In the genomic region with DNA sequence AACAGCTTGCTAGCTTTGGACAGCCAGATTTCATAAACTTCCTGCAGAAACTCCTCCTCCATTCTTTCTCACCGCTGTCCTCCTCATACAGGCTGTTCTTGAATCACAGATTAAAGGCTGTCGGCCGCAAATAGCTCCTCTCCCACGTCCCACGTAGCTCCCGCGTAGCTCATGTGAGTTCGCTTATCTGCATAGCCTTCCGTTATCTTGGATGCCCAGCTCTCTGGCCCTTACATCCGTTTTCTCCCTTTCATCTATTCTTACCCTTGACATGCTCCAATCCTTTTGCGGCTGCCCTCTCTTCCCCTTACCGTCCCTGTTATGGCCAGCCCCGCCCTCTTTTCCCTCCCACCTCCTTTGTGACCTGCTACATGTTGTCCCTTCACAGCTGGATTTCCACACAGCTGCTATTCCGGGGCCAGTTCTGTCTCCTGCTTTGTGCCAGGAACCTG, we compare ENCODE assay signal across 8 mouse cellular contexts. TPM values are rescaled to one million over a fixed set of nuclear protein-coding genes. Genes with fewer than 3 reads are reported as not detected.
DNase-seq lines count a peak whose midpoint lies in the region; ATAC-seq lines count a peak whose summit lies in the region.

No protein-coding gene starts in this region.

- H3K4me1 ChIP-seq in heart, embryonic 11.5 days (ENCODE audit: control insufficient read depth, insufficient read depth, low read length), result peaks cover 44% of the 10 kb centered on the region
- peaks cover 8% of the 10 kb centered on the region for H3K4me1 ChIP-seq in limb, embryonic 10.5 days
- H3K4me1 ChIP-seq in midbrain, embryonic 11.5 days (ENCODE audit: control insufficient read depth, insufficient read depth, low read length), result no peaks in the 10 kb centered on the region

- peak overlapping the region; percentile 87 for H3K27ac ChIP-seq in heart, embryonic 11.5 days (ENCODE audit: low read depth, low read length)
- H3K27ac ChIP-seq in limb, embryonic 10.5 days, result 0 out of 2 replicates have a peak overlapping the region, but pooled peaks have one; percentile 5
- H3K27ac ChIP-seq in midbrain, embryonic 11.5 days (ENCODE audit: low read depth, low read length), result no peak overlapping the region

- WGBS in heart, embryonic 11.5 days (ENCODE audit: insufficient replicate concordance), result 3% methylated on average over 14 of the region's 14 CpGs
- 8% methylated on average over 14 of the region's 14 CpGs for WGBS in limb, embryonic 10.5 days
- WGBS in midbrain, embryonic 11.5 days, result 15% methylated on average over 14 of the region's 14 CpGs

- H3K36me3 ChIP-seq in heart, embryonic 11.5 days (ENCODE audit: control insufficient read depth, insufficient read depth, low read length), result no peaks in the 10 kb centered on the region
- H3K36me3 ChIP-seq in limb, embryonic 10.5 days, result no peaks in the 10 kb centered on the region
- H3K36me3 ChIP-seq in midbrain, embryonic 11.5 days (ENCODE audit: control insufficient read depth, insufficient read depth, low read length), result no peaks in the 10 kb centered on the region

- peak; percentile 41 to 61 for DNase-seq in adrenal gland, postnatal 36 days
- DNase-seq in adrenal gland, postnatal 25 days, result no peak
- DNase-seq in brain, adult 2 months (ENCODE audit: low read depth, low spot score), result peak; percentile 88
- no peak for DNase-seq in limb, embryonic 10.5 days (ENCODE audit: low spot score)
- DNase-seq in midbrain, embryonic 11.5 days (ENCODE audit: low spot score, missing footprints), result peak; percentile 89
- peak; percentile 58 for DNase-seq in testis, postnatal 10 days (ENCODE audit: low spot score)
- no peak for DNase-seq in thymus, adult 18-20 months

- H3K9ac ChIP-seq in heart, embryonic 11.5 days (ENCODE audit: low read depth, low read length), result peak overlapping the region; percentile 54
- H3K9ac ChIP-seq in midbrain, embryonic 11.5 days (ENCODE audit: low read length), result peak overlapping the region; percentile 34; the same call in 1 of the 2 replicates

- H3K27me3 ChIP-seq in heart, embryonic 11.5 days (ENCODE audit: control insufficient read depth, insufficient read depth, low read length), result no peaks in the 10 kb centered on the region
- H3K27me3 ChIP-seq in limb, embryonic 10.5 days (ENCODE audit: low read depth, poor library complexity, severe bottlenecking), result 0 out of 2 replicates have a peak, but pooled peaks cover 5% of the 10 kb centered on the region
- H3K27me3 ChIP-seq in midbrain, embryonic 11.5 days (ENCODE audit: control insufficient read depth, insufficient read depth, low read length), result no peaks in the 10 kb centered on the region

- peak; percentile 72 for ATAC-seq in heart, embryonic 11.5 days (replicated peaks; ENCODE audit: insufficient number of reproducible peaks, low FRiP score, low TSS enrichment)
- ATAC-seq in midbrain, embryonic 11.5 days (ENCODE audit: low FRiP score), result no peak

- peak overlapping the region; percentile 30; the same call in 1 of the 2 replicates for H3K4me3 ChIP-seq in heart, embryonic 11.5 days (ENCODE audit: low read depth, low read length)
- H3K4me3 ChIP-seq in limb, embryonic 10.5 days, result peak overlapping the region; percentile 29
- H3K4me3 ChIP-seq in midbrain, embryonic 11.5 days (ENCODE audit: low read depth, low read length), result no peak overlapping the region

- H3K9me3 ChIP-seq in heart, embryonic 11.5 days (replicated peaks; ENCODE audit: control insufficient read depth, low read length), result 0 out of 2 replicates have a peak, but pooled peaks cover 2% of the 10 kb centered on the region
- H3K9me3 ChIP-seq in limb, embryonic 10.5 days (replicated peaks), result no peaks in the 10 kb centered on the region
- H3K9me3 ChIP-seq in midbrain, embryonic 11.5 days (ENCODE audit: control insufficient read depth, low read length), result no peaks in the 10 kb centered on the region

- peak overlapping the region; percentile 65 for H3K4me2 ChIP-seq in heart, embryonic 11.5 days
- peak overlapping the region; percentile 24 for H3K4me2 ChIP-seq in midbrain, embryonic 11.5 days

RNA-seq across cellular contexts. Expression of a gene that starts 20.5 kb away (rescaled TPM):
- 10 to 100 TPM; 16.7 to 17.9 TPM for total RNA-seq in adrenal gland, postnatal 36 days (2021)
- 20.9 and 21.5 TPM in 2 replicates for total RNA-seq in adrenal gland, postnatal 25 days (2021)
- 51.1 and 54.2 TPM in 2 replicates for polyA plus RNA-seq in heart, embryonic 11.5 days (2014; fragmentation: Nextera tagmentation; extraction: Ambion mirVana)
- polyA plus RNA-seq in limb, embryonic 10.5 days (2016; fragmentation: Nextera tagmentation; extraction: Ambion mirVana), result 63.5 and 67.6 TPM in 2 replicates
- 70.2 and 71.5 TPM in 2 replicates for polyA plus RNA-seq in midbrain, embryonic 11.5 days (2014; fragmentation: Nextera tagmentation; extraction: Ambion mirVana)

Comparison
In these comparisons a context has a peak if more than half of its experiments do, and no peak if none do; other contexts are left out.
1. DNase-seq: peak in adrenal gland, postnatal 36 days (2 of 2), brain, adult 2 months (single experiment), midbrain, embryonic 11.5 days (single experiment) and testis, postnatal 10 days (single experiment); none in adrenal gland, postnatal 25 days (single experiment), limb, embryonic 10.5 days (single experiment) and thymus, adult 18-20 months (0 of 2).